Mouse (Mus musculus): ENCODE measurements around the gene Fyco1.

DNA sequence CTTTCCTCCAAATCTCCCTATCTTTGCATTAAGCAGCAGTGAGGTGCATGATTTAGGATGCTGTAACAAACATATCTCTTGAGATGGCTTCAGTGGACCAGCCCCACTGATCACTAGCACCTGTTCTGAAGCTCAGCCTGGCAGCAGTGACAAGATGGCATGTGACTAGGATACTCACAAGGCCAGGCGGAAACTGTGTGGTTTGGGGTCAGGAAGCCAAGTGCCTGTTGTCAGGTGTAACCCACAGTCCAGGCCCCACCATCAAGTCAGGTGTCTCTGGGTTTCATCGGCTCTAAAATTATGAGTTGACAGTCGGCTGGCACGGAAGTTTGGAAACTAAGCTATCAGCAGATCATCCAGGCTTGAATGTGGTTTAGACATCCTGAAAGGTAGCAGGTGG is 97.4 kb downstream of the Fyco1 start:
- TF ChIP-seq TAL1 (IDR thresholded peaks at IDR 0.05; ENCODE audit: low read length), result no peak
- no peak for TF ChIP-seq GATA1 (IDR thresholded peaks at IDR 0.05; ENCODE audit: low read length)
